In the genomic region with DNA sequence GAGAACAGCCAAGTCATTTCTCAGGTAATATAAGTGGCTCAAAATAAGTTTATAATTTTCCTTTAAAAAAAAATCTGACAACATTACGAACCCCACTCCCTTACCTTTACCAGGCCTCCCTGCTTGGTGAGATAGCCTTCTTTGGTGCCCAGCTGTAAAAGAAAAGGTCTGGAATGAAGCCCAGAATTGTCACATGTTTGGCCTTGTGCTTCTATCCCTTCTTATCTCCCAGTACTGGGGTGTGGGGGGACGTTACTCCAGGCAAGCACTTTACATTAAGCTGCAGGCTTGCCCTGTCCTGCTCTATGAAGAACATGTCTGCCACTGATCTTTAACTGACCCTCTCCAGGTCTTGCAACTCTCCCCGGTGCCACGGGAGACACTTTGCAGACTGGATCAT, we compare ENCODE assay signal across 12 mouse cellular contexts. TPM values are rescaled to one million over a fixed set of nuclear protein-coding genes. Genes with fewer than 3 reads are reported as not detected.
DNase-seq lines count a peak whose midpoint lies in the region; ATAC-seq lines count a peak whose summit lies in the region.
"Had no signal": no experiment of that assay in that cellular context is flagged by ENCODE, and none has a peak within 500 bp of the region (broad histone marks: within the 10 kb centered on the region; RNA-seq: fewer than 3 reads in every experiment).

No protein-coding gene starts in this region.

- no peaks in the 10 kb centered on the region for H3K27me3 ChIP-seq in heart, embryonic 12.5 days (replicated peaks)
- no peaks in the 10 kb centered on the region for H3K27me3 ChIP-seq in liver, embryonic 16.5 days (ENCODE audit: control insufficient read depth, insufficient read depth, low read depth, low read length)
- H3K27me3 ChIP-seq in forebrain, embryonic 15.5 days: no peaks in the 10 kb centered on the region
- no peaks in the 10 kb centered on the region for H3K27me3 ChIP-seq in hindbrain, embryonic 10.5 days (ENCODE audit: insufficient read depth, poor library complexity, severe bottlenecking)
- H3K27me3 ChIP-seq: neural tube, embryonic 12.5 days had no signal

- ATAC-seq in heart, embryonic 12.5 days (ENCODE audit: insufficient number of reproducible peaks, low FRiP score): peak; percentile 88
- ATAC-seq in liver, embryonic 16.5 days (ENCODE audit: low read depth): peak; percentile 83
- no peak for ATAC-seq in forebrain, embryonic 15.5 days (replicated peaks)

- no peak overlapping the region for H3K9ac ChIP-seq in heart, embryonic 12.5 days
- peak overlapping the region; percentile 43 for H3K9ac ChIP-seq in liver, embryonic 16.5 days (ENCODE audit: low read depth, low read length)
- no peak overlapping the region for H3K9ac ChIP-seq in forebrain, embryonic 15.5 days (replicated peaks)
- H3K9ac ChIP-seq: neural tube, embryonic 12.5 days had no signal

- 16% methylated on average over 4 of the region's 4 CpGs for WGBS in heart, embryonic 12.5 days
- WGBS in liver, embryonic 16.5 days (ENCODE audit: insufficient replicate concordance): 18% methylated on average over 4 of the region's 4 CpGs
- 72% methylated on average over 4 of the region's 4 CpGs for WGBS in forebrain, embryonic 15.5 days
- WGBS in hindbrain, embryonic 10.5 days: 84% methylated on average over 4 of the region's 4 CpGs

- H3K4me1 ChIP-seq in heart, embryonic 12.5 days (replicated peaks): peaks cover 35% of the 10 kb centered on the region
- peaks cover 41% of the 10 kb centered on the region for H3K4me1 ChIP-seq in liver, embryonic 16.5 days (ENCODE audit: control insufficient read depth, low read depth, low read length)
- H3K4me1 ChIP-seq in forebrain, embryonic 15.5 days: no peaks in the 10 kb centered on the region
- H3K4me1 ChIP-seq in hindbrain, embryonic 10.5 days (replicated peaks): peaks cover 20% of the 10 kb centered on the region

- peak overlapping the region; percentile 86 for H3K27ac ChIP-seq in heart, embryonic 12.5 days (ENCODE audit: poor library complexity, severe bottlenecking)
- H3K27ac ChIP-seq in liver, embryonic 16.5 days (ENCODE audit: low read length): peak overlapping the region; percentile 70
- H3K27ac ChIP-seq in forebrain, embryonic 15.5 days (replicated peaks): no peak overlapping the region
- H3K27ac ChIP-seq in hindbrain, embryonic 10.5 days: no peak overlapping the region
- H3K27ac ChIP-seq: neural tube, embryonic 12.5 days had no signal

- 0 out of 2 replicates have a peak, but pooled peaks cover 7% of the 10 kb centered on the region for H3K36me3 ChIP-seq in heart, embryonic 12.5 days
- H3K36me3 ChIP-seq in liver, embryonic 16.5 days (ENCODE audit: control insufficient read depth, insufficient read depth): no peaks in the 10 kb centered on the region
- H3K36me3 ChIP-seq in forebrain, embryonic 15.5 days: no peaks in the 10 kb centered on the region
- no peaks in the 10 kb centered on the region for H3K36me3 ChIP-seq in hindbrain, embryonic 10.5 days
- H3K36me3 ChIP-seq: neural tube, embryonic 12.5 days had no signal

- no peak overlapping the region for H3K4me3 ChIP-seq in heart, embryonic 12.5 days
- H3K4me3 ChIP-seq in liver, embryonic 16.5 days (ENCODE audit: low read depth, low read length): no peak overlapping the region
- H3K4me3 ChIP-seq in forebrain, embryonic 15.5 days: no peak overlapping the region
- H3K4me3 ChIP-seq in hindbrain, embryonic 10.5 days: no peak overlapping the region
- H3K4me3 ChIP-seq: erythroblast, embryonic 14.5 days; neural tube, embryonic 12.5 days had no signal

- peak overlapping the region; percentile 22; the same call in 1 of the 2 replicates for H3K4me2 ChIP-seq in heart, embryonic 12.5 days
- peak overlapping the region; percentile 18 for H3K4me2 ChIP-seq in liver, embryonic 16.5 days (ENCODE audit: low read depth, low read length)
- H3K4me2 ChIP-seq in forebrain, embryonic 15.5 days (replicated peaks): no peak overlapping the region
- H3K4me2 ChIP-seq: neural tube, embryonic 12.5 days had no signal

- DNase-seq in cerebellum, postnatal 10 days: peak; percentile 25 to 39
- DNase-seq in cerebellum, adult 11 months: no peak
- peak; percentile 79 for DNase-seq in adrenal gland, adult 2 months
- no peak for DNase-seq in hindbrain, embryonic 10.5 days (ENCODE audit: low spot score)
- DNase-seq in left cerebral cortex, postnatal 14 days (ENCODE audit: low spot score in 2 of 2): no peak
- DNase-seq: lung, adult 18-20 months; thymus, postnatal 14 days had no signal

- H3K9me3 ChIP-seq in heart, embryonic 12.5 days (replicated peaks): no peaks in the 10 kb centered on the region
- no peaks in the 10 kb centered on the region for H3K9me3 ChIP-seq in liver, embryonic 16.5 days (replicated peaks; ENCODE audit: control insufficient read depth, low read length)
- H3K9me3 ChIP-seq in forebrain, embryonic 15.5 days: no peaks in the 10 kb centered on the region
- no peaks in the 10 kb centered on the region for H3K9me3 ChIP-seq in hindbrain, embryonic 10.5 days
- H3K9me3 ChIP-seq: neural tube, embryonic 12.5 days had no signal

- intact Hi-C loops in left cerebral cortex, postnatal 14 days (cut with DNase I): no loop called here

RNA-seq across cellular contexts. Expression of a gene that starts 22.5 kb away (rescaled TPM):
- 10 to 100 TPM; 69.4 to 69.9 TPM for total RNA-seq in adrenal gland, adult 2 months (2021)
- 9.2 and 12.9 TPM in 2 replicates for polyA plus RNA-seq in adrenal gland, adult 2 months (2012; rRNA removed)
- polyA plus RNA-seq in heart, embryonic 12.5 days (2016; fragmentation: Nextera tagmentation; extraction: Ambion mirVana): 86.3 and 92.0 TPM in 2 replicates
- 48.2 and 50.2 TPM in 2 replicates for polyA plus RNA-seq in liver, embryonic 16.5 days (2015; fragmentation: Nextera tagmentation; extraction: Ambion mirVana)
- 136 and 138 TPM in 2 replicates for polyA plus RNA-seq in forebrain, embryonic 15.5 days (2015; fragmentation: Nextera tagmentation; extraction: Ambion mirVana)
- 82.8 and 83.3 TPM in 2 replicates for polyA plus RNA-seq in hindbrain, embryonic 10.5 days (2016; fragmentation: Nextera tagmentation; extraction: Ambion mirVana)
- 10 to 100 TPM; 67.3 to 79.5 TPM for total RNA-seq in left cerebral cortex, postnatal 14 days (2021)

RNA-seq across cellular contexts. Expression of a gene that starts 40.6 kb away (rescaled TPM):
- 1 to 10 TPM; 3.8 to 4.7 TPM for total RNA-seq in adrenal gland, adult 2 months (2021)
- polyA plus RNA-seq in adrenal gland, adult 2 months (2012; rRNA removed): 1.8 and 2.6 TPM in 2 replicates
- polyA plus RNA-seq in heart, embryonic 12.5 days (2016; fragmentation: Nextera tagmentation; extraction: Ambion mirVana): 14.8 and 15.1 TPM in 2 replicates
- 12.1 and 13.0 TPM in 2 replicates for polyA plus RNA-seq in liver, embryonic 16.5 days (2015; fragmentation: Nextera tagmentation; extraction: Ambion mirVana)
- 3.7 and 4.3 TPM in 2 replicates for polyA plus RNA-seq in forebrain, embryonic 15.5 days (2015; fragmentation: Nextera tagmentation; extraction: Ambion mirVana)
- polyA plus RNA-seq in hindbrain, embryonic 10.5 days (2016; fragmentation: Nextera tagmentation; extraction: Ambion mirVana): 2.3 and 2.4 TPM in 2 replicates
- 1 to 10 TPM; 2.9 to 3.0 TPM for total RNA-seq in left cerebral cortex, postnatal 14 days (2021)

Comparison
In these comparisons a context has a peak if more than half of its experiments do, and no peak if none do; other contexts are left out.
1. DNase-seq: peak in cerebellum, postnatal 10 days (2 of 2) and adrenal gland, adult 2 months (single experiment); none in cerebellum, adult 11 months (single experiment), hindbrain, embryonic 10.5 days (single experiment) and left cerebral cortex, postnatal 14 days (0 of 2).
2. H3K27ac ChIP-seq: peak in heart, embryonic 12.5 days (single experiment) and liver, embryonic 16.5 days (single experiment); none in forebrain, embryonic 15.5 days (single experiment) and hindbrain, embryonic 10.5 days (single experiment).